Mouse (Mus musculus): ENCODE results near the gene Fam19a4. TPM values are rescaled to one million over a fixed set of nuclear protein-coding genes. Genes with fewer than 3 reads are reported as not detected.

The Fam19a4 gene
- total and polyA plus RNA-seq, 3 experiments: not detected

DNA sequence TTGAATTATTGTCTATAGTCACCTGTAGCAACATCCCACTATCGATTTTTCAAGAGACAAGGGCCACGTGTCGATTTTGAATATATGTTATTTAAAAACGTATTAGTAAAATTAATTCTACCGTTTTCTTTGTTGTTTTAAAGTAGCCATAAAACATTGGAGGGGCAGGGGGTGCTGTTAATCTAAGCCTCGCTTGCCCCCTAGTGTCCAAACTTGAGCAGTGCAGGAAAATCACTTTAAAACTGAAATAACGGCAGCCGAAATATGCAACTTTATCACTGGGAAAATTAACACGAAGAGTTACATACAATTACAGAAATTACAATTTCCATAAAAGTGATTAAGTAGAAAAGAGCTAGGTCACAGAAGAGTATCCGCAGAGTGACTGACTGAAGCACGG is 55.2 kb downstream of the Fam19a4 start:
- H3K79me2 ChIP-seq (replicated peaks; ENCODE audit: control insufficient read depth, insufficient read depth, low read length): no peaks in the 10 kb centered on the region
- no peaks in the 10 kb centered on the region for H3K27me3 ChIP-seq (ENCODE audit: control insufficient read depth, insufficient read depth, low read length)
- WGBS: 13% methylated on average over 11 of the region's 11 CpGs
- no peak overlapping the region for H3K27ac ChIP-seq
- H3K9ac ChIP-seq (ENCODE audit: low read depth, low read length): no peak overlapping the region
- H3K4me3 ChIP-seq: no peak overlapping the region
- no peaks in the 10 kb centered on the region for H3K36me3 ChIP-seq (ENCODE audit: control insufficient read depth, insufficient read depth, low read length)
- peak; percentile 86 for TF ChIP-seq CTCF (IDR thresholded peaks at IDR 0.05)
- TF ChIP-seq POLR2A (IDR thresholded peaks at IDR 0.05; ENCODE audit: insufficient read depth, low read depth, low read length): no peak
- peak in 1 of 2 experiments; percentile 23 for DNase-seq
- H3K4me1 ChIP-seq (ENCODE audit: control insufficient read depth, insufficient read depth, low read length): no peaks in the 10 kb centered on the region
- intact Hi-C loops (cut with DNase I): loop anchor here (2.0 to 10.0 kb wide), 4 partner anchors 1520 to 1948 kb away; no protein-coding TSS in a partner anchor

- WGBS: 89% methylated on average over 7 of the region's 7 CpGs
- Histone ChIP-seq H3K27me3 (ENCODE audit: control insufficient read depth, insufficient read depth, low read length) (no peaks in the 10 kb centered on the region), H3K27ac (no peak overlapping the region), H3K4me1 (ENCODE audit: control insufficient read depth, insufficient read depth, low read length) (no peaks in the 10 kb centered on the region), H3K9ac (ENCODE audit: low read depth, low read length) (no peak overlapping the region), H3K4me3 (no peak overlapping the region), H3K36me3 (ENCODE audit: control insufficient read depth, insufficient read depth, low read length) (no peaks in the 10 kb centered on the region), H3K79me2 (replicated peaks; ENCODE audit: control insufficient read depth, insufficient read depth, low read length) (no peaks in the 10 kb centered on the region)
- TF ChIP-seq CTCF (IDR thresholded peaks at IDR 0.05) (no peak), POLR2A (IDR thresholded peaks at IDR 0.05; ENCODE audit: insufficient read depth, low read depth, low read length) (no peak), EP300 (IDR thresholded peaks at IDR 0.05; ENCODE audit: insufficient read depth, low read depth, low read length) (no peak)
- intact Hi-C loops (cut with DNase I): no loop called here
- DNase-seq: no peak
Observed at GRCm38 (mm10) chr6:96995556-96996159, 64.6 kb downstream of the Fam19a4 start.

GRCm38 (mm10) chr6:96991741-96992140 is 68.5 kb downstream of the Fam19a4 start:
- WGBS: 87% methylated on average over 1 of the region's 1 CpGs
- DNase-seq: no peak
- Histone ChIP-seq H3K27ac (no peak overlapping the region), H3K79me2 (replicated peaks; ENCODE audit: control insufficient read depth, insufficient read depth, low read length) (no peaks in the 10 kb centered on the region), H3K4me3 (no peak overlapping the region), H3K36me3 (ENCODE audit: control insufficient read depth, insufficient read depth, low read length) (no peaks in the 10 kb centered on the region), H3K27me3 (ENCODE audit: control insufficient read depth, insufficient read depth, low read length) (no peaks in the 10 kb centered on the region), H3K9ac (ENCODE audit: low read depth, low read length) (no peak overlapping the region), H3K4me1 (ENCODE audit: control insufficient read depth, insufficient read depth, low read length) (no peaks in the 10 kb centered on the region)
- intact Hi-C loops (cut with DNase I): no loop called here
- TF ChIP-seq CTCF (IDR thresholded peaks at IDR 0.05) (no peak), EP300 (IDR thresholded peaks at IDR 0.05; ENCODE audit: insufficient read depth, low read depth, low read length) (no peak), POLR2A (IDR thresholded peaks at IDR 0.05; ENCODE audit: insufficient read depth, low read depth, low read length) (no peak)

DNA sequence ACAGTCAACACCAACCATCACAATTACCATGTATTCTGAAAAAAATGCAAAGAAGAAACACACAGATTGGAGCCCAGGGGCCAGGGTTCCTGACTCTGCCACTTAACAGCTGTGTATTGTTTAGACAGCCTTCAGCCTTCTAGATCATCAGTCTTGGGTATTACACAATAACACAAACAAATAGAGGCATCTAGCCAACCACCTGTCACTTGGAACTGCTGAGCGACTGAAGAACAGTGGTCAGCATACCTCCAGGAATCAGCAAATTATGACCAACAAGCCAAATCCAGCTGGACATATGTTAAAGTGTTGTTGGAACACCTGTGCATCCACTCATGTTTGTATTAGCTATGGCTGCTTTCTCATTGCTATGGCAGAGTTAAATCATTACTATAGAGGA is 82.7 kb downstream of the Fam19a4 start:
- no peaks in the 10 kb centered on the region for H3K79me2 ChIP-seq (replicated peaks; ENCODE audit: control insufficient read depth, insufficient read depth, low read length)
- intact Hi-C loops (cut with DNase I): no loop called here
- no peaks in the 10 kb centered on the region for H3K36me3 ChIP-seq (ENCODE audit: control insufficient read depth, insufficient read depth, low read length)
- H3K27me3 ChIP-seq (ENCODE audit: control insufficient read depth, insufficient read depth, low read length): no peaks in the 10 kb centered on the region
- H3K4me1 ChIP-seq (ENCODE audit: control insufficient read depth, insufficient read depth, low read length): no peaks in the 10 kb centered on the region
- H3K27ac ChIP-seq: no peak overlapping the region
- no peak overlapping the region for H3K9ac ChIP-seq (ENCODE audit: low read depth, low read length)
- WGBS: 77% methylated on average over 1 of the region's 1 CpGs
- TF ChIP-seq POLR2A (IDR thresholded peaks at IDR 0.05; ENCODE audit: insufficient read depth, low read depth, low read length) (no peak), CTCF (IDR thresholded peaks at IDR 0.05) (no peak)
- H3K4me3 ChIP-seq: no peak overlapping the region
- no peak for DNase-seq

DNA sequence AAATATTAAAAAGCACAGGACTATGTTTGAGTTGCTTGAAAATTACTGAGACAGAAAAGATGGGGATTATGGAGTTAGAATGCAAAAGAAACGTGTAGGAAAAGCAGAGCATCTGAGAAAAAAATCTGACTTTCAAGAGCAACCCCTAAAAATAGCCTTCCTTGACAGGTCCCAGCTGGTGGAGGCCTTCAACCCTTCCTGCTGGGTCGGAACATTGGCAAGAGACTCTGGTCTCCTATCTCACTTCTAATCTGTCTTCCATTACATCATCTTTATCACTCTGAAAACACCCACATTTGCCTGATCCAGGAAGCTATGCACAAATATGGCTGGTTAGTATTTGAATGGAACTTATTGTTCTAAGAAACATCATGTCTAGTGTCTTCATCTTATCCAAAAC is 115.4 kb downstream of the Fam19a4 start:
- Histone ChIP-seq H3K79me2 (replicated peaks; ENCODE audit: control insufficient read depth, insufficient read depth, low read length) (no peaks in the 10 kb centered on the region), H3K9ac (ENCODE audit: low read depth, low read length) (no peak overlapping the region), H3K4me1 (ENCODE audit: control insufficient read depth, insufficient read depth, low read length) (no peaks in the 10 kb centered on the region), H3K36me3 (ENCODE audit: control insufficient read depth, insufficient read depth, low read length) (no peaks in the 10 kb centered on the region), H3K4me3 (no peak overlapping the region), H3K27me3 (ENCODE audit: control insufficient read depth, insufficient read depth, low read length) (no peaks in the 10 kb centered on the region), H3K27ac (no peak overlapping the region)
- TF ChIP-seq EP300 (IDR thresholded peaks at IDR 0.05; ENCODE audit: insufficient read depth, low read depth, low read length): no peak
- no peak for TF ChIP-seq POLR2A (IDR thresholded peaks at IDR 0.05; ENCODE audit: insufficient read depth, low read depth, low read length)
- no peak for TF ChIP-seq CTCF (IDR thresholded peaks at IDR 0.05)
- intact Hi-C loops (cut with DNase I): no loop called here
- 6% methylated on average over 2 of the region's 2 CpGs for WGBS
- no peak for DNase-seq

GRCm38 (mm10) chr6:96935776-96936175 is 124.4 kb downstream of the Fam19a4 start:
- no peak for DNase-seq
- Histone ChIP-seq H3K4me1 (ENCODE audit: control insufficient read depth, insufficient read depth, low read length) (no peaks in the 10 kb centered on the region), H3K79me2 (replicated peaks; ENCODE audit: control insufficient read depth, insufficient read depth, low read length) (no peaks in the 10 kb centered on the region), H3K27ac (no peak overlapping the region), H3K9ac (ENCODE audit: low read depth, low read length) (no peak overlapping the region), H3K27me3 (ENCODE audit: control insufficient read depth, insufficient read depth, low read length) (no peaks in the 10 kb centered on the region), H3K36me3 (ENCODE audit: control insufficient read depth, insufficient read depth, low read length) (no peaks in the 10 kb centered on the region), H3K4me3 (no peak overlapping the region)
- TF ChIP-seq POLR2A (IDR thresholded peaks at IDR 0.05; ENCODE audit: insufficient read depth, low read depth, low read length): no peak
- TF ChIP-seq CTCF (IDR thresholded peaks at IDR 0.05): no peak
- no peak for TF ChIP-seq EP300 (IDR thresholded peaks at IDR 0.05; ENCODE audit: insufficient read depth, low read depth, low read length)
- intact Hi-C loops (cut with DNase I): no loop called here
- 32% methylated on average over 1 of the region's 1 CpGs for WGBS
